ENCODE assay signal across 14 mouse cellular contexts in the genomic region with DNA sequence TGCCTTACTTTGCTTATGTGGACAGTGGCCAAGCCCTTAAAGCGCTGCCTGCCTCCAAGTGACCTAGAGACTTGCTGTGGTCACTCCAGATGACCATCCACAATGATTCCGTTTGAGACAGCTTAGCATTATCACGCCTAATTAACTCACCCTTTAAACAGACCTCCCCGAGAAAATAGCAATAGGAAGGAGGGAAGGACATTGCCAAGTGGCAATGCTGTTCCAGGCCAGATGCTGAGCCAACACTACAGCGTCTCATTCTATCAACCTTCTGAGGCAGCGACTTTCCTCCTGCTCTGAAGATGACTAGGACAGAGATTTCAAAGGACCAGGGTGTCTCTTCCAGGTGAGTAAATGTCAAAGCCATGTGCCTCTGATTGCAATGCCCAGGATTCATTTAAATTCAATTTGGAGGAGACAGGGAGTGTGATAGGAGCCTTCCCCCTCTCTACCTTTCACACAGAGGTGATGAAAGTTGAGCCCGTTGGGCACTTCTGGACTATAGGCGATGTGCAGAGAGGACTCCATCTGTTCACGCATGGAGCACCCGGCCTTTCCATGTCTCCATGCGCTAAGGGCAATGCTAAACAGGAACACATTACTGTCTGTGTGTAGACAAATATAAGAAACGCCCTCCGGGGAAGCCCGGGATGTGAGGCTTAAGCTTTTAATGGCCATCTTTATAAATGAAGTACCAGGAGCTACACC. TPM values are rescaled to one million over a fixed set of nuclear protein-coding genes. Genes with fewer than 3 reads are reported as not detected.
DNase-seq lines count a peak whose midpoint lies in the region; ATAC-seq lines count a peak whose summit lies in the region.
"Had no signal": no experiment of that assay in that cellular context is flagged by ENCODE, and none has a peak within 500 bp of the region (broad histone marks: within the 10 kb centered on the region; RNA-seq: fewer than 3 reads in every experiment).

No protein-coding gene starts in this region.

- no peaks in the 10 kb centered on the region for H3K4me1 ChIP-seq in neural tube, embryonic 11.5 days (ENCODE audit: control insufficient read depth, insufficient read depth, low read length)
- H3K4me1 ChIP-seq in hindbrain, embryonic 13.5 days (replicated peaks) = peaks cover 19% of the 10 kb centered on the region
- peaks cover 13% of the 10 kb centered on the region for H3K4me1 ChIP-seq in midbrain, embryonic 16.5 days (ENCODE audit: control insufficient read depth, insufficient read depth, low read length)
- H3K4me1 ChIP-seq in kidney, embryonic 16.5 days (ENCODE audit: insufficient read depth, low read length) = no peaks in the 10 kb centered on the region; the same call in 1 of the 2 replicates
- H3K4me1 ChIP-seq: heart, embryonic 15.5 days; intestine, embryonic 15.5 days had no signal

- no peak overlapping the region for H3K9ac ChIP-seq in neural tube, embryonic 11.5 days (ENCODE audit: low read length)
- 0 out of 2 replicates have a peak overlapping the region, but pooled peaks have one; percentile 8 for H3K9ac ChIP-seq in hindbrain, embryonic 13.5 days
- no peak overlapping the region for H3K9ac ChIP-seq in midbrain, embryonic 16.5 days (ENCODE audit: low read depth, low read length)
- H3K9ac ChIP-seq in kidney, embryonic 16.5 days (replicated peaks; ENCODE audit: low read length) = no peak overlapping the region
- H3K9ac ChIP-seq: heart, embryonic 15.5 days; intestine, embryonic 15.5 days; lung, embryonic 14.5 days had no signal

- no peak overlapping the region for H3K27ac ChIP-seq in neural tube, embryonic 11.5 days (ENCODE audit: low read depth, low read length)
- H3K27ac ChIP-seq in hindbrain, embryonic 13.5 days = peak overlapping the region; percentile 91
- peak overlapping the region; percentile 82 for H3K27ac ChIP-seq in midbrain, embryonic 16.5 days (ENCODE audit: low read length)
- no peak overlapping the region for H3K27ac ChIP-seq in kidney, embryonic 16.5 days (ENCODE audit: low read length)
- H3K27ac ChIP-seq: heart, embryonic 15.5 days; intestine, embryonic 15.5 days; kidney, postnatal 0 days had no signal

- no peak overlapping the region for H3K4me2 ChIP-seq in neural tube, embryonic 11.5 days (ENCODE audit: low read depth)
- H3K4me2 ChIP-seq in hindbrain, embryonic 13.5 days = peak overlapping the region; percentile 33
- peak overlapping the region; percentile 21 for H3K4me2 ChIP-seq in midbrain, embryonic 16.5 days (ENCODE audit: low read length)
- H3K4me2 ChIP-seq in kidney, embryonic 16.5 days (replicated peaks; ENCODE audit: low read depth, low read length) = no peak overlapping the region
- H3K4me2 ChIP-seq: heart, embryonic 15.5 days; intestine, embryonic 15.5 days; lung, embryonic 14.5 days had no signal

- no peak overlapping the region for H3K4me3 ChIP-seq in neural tube, embryonic 11.5 days (ENCODE audit: low read depth, low read length)
- H3K4me3 ChIP-seq in hindbrain, embryonic 13.5 days = no peak overlapping the region
- H3K4me3 ChIP-seq in midbrain, embryonic 16.5 days (ENCODE audit: low read depth, low read length) = no peak overlapping the region
- H3K4me3 ChIP-seq in kidney, embryonic 16.5 days (ENCODE audit: low read length) = no peak overlapping the region
- H3K4me3 ChIP-seq: erythroblast, embryonic 14.5 days; heart, embryonic 15.5 days; intestine, embryonic 15.5 days had no signal

- ATAC-seq in neural tube, embryonic 11.5 days (ENCODE audit: insufficient read depth, low FRiP score, low TSS enrichment) = peak; percentile 35; the same call in 1 of the 2 replicates
- ATAC-seq in hindbrain, embryonic 13.5 days (ENCODE audit: low FRiP score) = peak; percentile 71
- peak; percentile 41 for ATAC-seq in midbrain, embryonic 16.5 days
- ATAC-seq in kidney, embryonic 16.5 days (ENCODE audit: low FRiP score, low TSS enrichment) = no peak
- ATAC-seq: intestine, embryonic 15.5 days had no signal

- H3K36me3 ChIP-seq in neural tube, embryonic 11.5 days (ENCODE audit: control insufficient read depth, insufficient read depth, low read length) = no peaks in the 10 kb centered on the region
- no peaks in the 10 kb centered on the region for H3K36me3 ChIP-seq in hindbrain, embryonic 13.5 days
- H3K36me3 ChIP-seq in midbrain, embryonic 16.5 days (ENCODE audit: control insufficient read depth, insufficient read depth, low read length) = no peaks in the 10 kb centered on the region
- H3K36me3 ChIP-seq in kidney, embryonic 16.5 days (ENCODE audit: insufficient read depth, low read length) = no peaks in the 10 kb centered on the region
- H3K36me3 ChIP-seq: heart, embryonic 15.5 days; intestine, embryonic 15.5 days had no signal

- H3K27me3 ChIP-seq in neural tube, embryonic 11.5 days (ENCODE audit: control insufficient read depth, insufficient read depth, low read length) = no peaks in the 10 kb centered on the region
- no peaks in the 10 kb centered on the region for H3K27me3 ChIP-seq in hindbrain, embryonic 13.5 days
- H3K27me3 ChIP-seq in midbrain, embryonic 16.5 days (ENCODE audit: control insufficient read depth, insufficient read depth, low read depth, low read length) = no peaks in the 10 kb centered on the region
- H3K27me3 ChIP-seq in kidney, embryonic 16.5 days (ENCODE audit: insufficient read depth, low read length) = no peaks in the 10 kb centered on the region
- H3K27me3 ChIP-seq: heart, embryonic 15.5 days; intestine, embryonic 15.5 days had no signal

- WGBS in neural tube, embryonic 11.5 days = 70% methylated on average over 14 of the region's 14 CpGs
- 45% methylated on average over 14 of the region's 14 CpGs for WGBS in hindbrain, embryonic 13.5 days
- WGBS in midbrain, embryonic 16.5 days = 38% methylated on average over 14 of the region's 14 CpGs
- WGBS in kidney, embryonic 16.5 days = 67% methylated on average over 14 of the region's 14 CpGs

- DNase-seq in neural tube, embryonic 11.5 days (ENCODE audit: low spot score) = no peak
- DNase-seq in neural tube, embryonic 10.5 days (ENCODE audit: extremely low spot score, low spot score) = no peak
- DNase-seq in frontal cortex, postnatal 14 days (ENCODE audit: low spot score in 2 of 2) = no peak
- DNase-seq in adrenal gland, adult 18-20 months (ENCODE audit: low spot score in 2 of 2) = no peak
- DNase-seq: adrenal gland, postnatal 36 days; heart, adult 18-20 months; lung, embryonic 14.5 days had no signal

- H3K9me3 ChIP-seq in neural tube, embryonic 11.5 days (ENCODE audit: control insufficient read depth, low read length) = no peaks in the 10 kb centered on the region
- no peaks in the 10 kb centered on the region for H3K9me3 ChIP-seq in hindbrain, embryonic 13.5 days
- no peaks in the 10 kb centered on the region for H3K9me3 ChIP-seq in midbrain, embryonic 16.5 days (replicated peaks; ENCODE audit: control insufficient read depth, low read length, poor library complexity, severe bottlenecking)
- H3K9me3 ChIP-seq in kidney, embryonic 16.5 days (ENCODE audit: low read length) = no peaks in the 10 kb centered on the region
- H3K9me3 ChIP-seq: heart, embryonic 15.5 days; intestine, embryonic 15.5 days had no signal

RNA-seq across cellular contexts. Expression of a gene that starts 56.8 kb away (rescaled TPM):
- polyA plus RNA-seq in neural tube, embryonic 11.5 days (2014; fragmentation: Nextera tagmentation; extraction: Ambion mirVana) = 40.7 and 45.0 TPM in 2 replicates
- 29.9 and 31.8 TPM in 2 replicates for polyA plus RNA-seq in hindbrain, embryonic 13.5 days (2015; fragmentation: Nextera tagmentation; extraction: Ambion mirVana)
- 31.1 and 32.5 TPM in 2 replicates for polyA plus RNA-seq in midbrain, embryonic 16.5 days (2015; fragmentation: Nextera tagmentation; extraction: Ambion mirVana)
- polyA plus RNA-seq in kidney, embryonic 16.5 days (2015; fragmentation: Nextera tagmentation; extraction: Ambion mirVana) = 24.8 and 24.9 TPM in 2 replicates
- total RNA-seq in adrenal gland, adult 18-20 months (2021) = 10 to 100 TPM; 19.2 to 23.4 TPM

RNA-seq across cellular contexts. Expression of a gene that starts 56.9 kb away (rescaled TPM):
- polyA plus RNA-seq in neural tube, embryonic 11.5 days (2014; fragmentation: Nextera tagmentation; extraction: Ambion mirVana) = 26.4 and 29.5 TPM in 2 replicates
- polyA plus RNA-seq in hindbrain, embryonic 13.5 days (2015; fragmentation: Nextera tagmentation; extraction: Ambion mirVana) = 34.5 and 34.8 TPM in 2 replicates
- 19.8 and 23.8 TPM in 2 replicates for polyA plus RNA-seq in midbrain, embryonic 16.5 days (2015; fragmentation: Nextera tagmentation; extraction: Ambion mirVana)
- 28.0 and 34.0 TPM in 2 replicates for polyA plus RNA-seq in kidney, embryonic 16.5 days (2015; fragmentation: Nextera tagmentation; extraction: Ambion mirVana)
- total RNA-seq in adrenal gland, adult 18-20 months (2021) = 10 to 100 TPM; 17.7 to 21.6 TPM

Comparison
In these comparisons a context has a peak if more than half of its experiments do, and no peak if none do; other contexts are left out.
1. H3K27ac ChIP-seq: peak in hindbrain, embryonic 13.5 days (single experiment) and midbrain, embryonic 16.5 days (single experiment); none in neural tube, embryonic 11.5 days (single experiment) and kidney, embryonic 16.5 days (single experiment).
2. H3K4me2 ChIP-seq: peak in hindbrain, embryonic 13.5 days (single experiment) and midbrain, embryonic 16.5 days (single experiment); none in neural tube, embryonic 11.5 days (single experiment) and kidney, embryonic 16.5 days (single experiment).